Mouse (Mus musculus) R1 (cell line): ENCODE measurements at regions not wholly inside any gene's neighbourhood (a gene's known extent, or its start where the extent isn't known, plus 50 kb on each side); places are given as distances from the start of the nearest gene placed in this dataset.
A peak's percentile ranks its signal among the peaks of the same experiment; 100 is the strongest.

Experiments
- DNase-seq: peaks from one replicate; pipeline ENCODE4 v3.0.0-alpha.2; 2018; ENCODE audit warnings: low read depth, low spot score

- no peak for DNase-seq
These were observed 1926.9 kb upstream of the Gm38303 start for GRCm38 (mm10) chr3:12262342-12262741.

- DNase-seq: no peak
These were observed 1922.2 kb upstream of the Gm38303 start for GRCm38 (mm10) chr3:12257650-12258049.

- DNase-seq: no peak
These were observed 1910.7 kb upstream of the Gm38303 start for GRCm38 (mm10) chr3:12246145-12246544.

GRCm38 (mm10) chr3:12241026-12241425, 1905.5 kb upstream of the Gm38303 start:
- DNase-seq: no peak

GRCm38 (mm10) chr3:12227741-12228480, 1892.4 kb upstream of the Gm38303 start:
- no peak for DNase-seq

- no peak for DNase-seq
These were observed 1891.3 kb upstream of the Gm38303 start for GRCm38 (mm10) chr3:12226816-12227215.

GRCm38 (mm10) chr3:12224851-12225250, 1889.4 kb upstream of the Gm38303 start:
- no peak for DNase-seq

GRCm38 (mm10) chr3:12216035-12216434, 1880.6 kb upstream of the Gm38303 start:
- DNase-seq: peak; percentile 94

- no peak for DNase-seq
These were observed 1879.3 kb upstream of the Gm38303 start for GRCm38 (mm10) chr3:12214821-12215220.

- DNase-seq: no peak
These were observed 1837.9 kb upstream of the Gm38303 start for GRCm38 (mm10) chr3:12173371-12173770.

GRCm38 (mm10) chr3:12151329-12151728, 1815.8 kb upstream of the Gm38303 start:
- no peak for DNase-seq
